Mouse (Mus musculus): ENCODE measurements at regions not wholly inside any gene's neighbourhood (a gene's known extent, or its start where the extent isn't known, plus 50 kb on each side); places are given as distances from the start of the nearest gene placed in this dataset.

GRCm38 (mm10) chr14:25173281-25173680 is 285.7 kb upstream of the Zmiz1 start:
- in situ Hi-C loops (cut with MboI, MseI): no loop called here

GRCm38 (mm10) chr14:25173873-25174272 is 285.1 kb upstream of the Zmiz1 start:
- in situ Hi-C loops (cut with MboI, MseI): no loop called here

DNA sequence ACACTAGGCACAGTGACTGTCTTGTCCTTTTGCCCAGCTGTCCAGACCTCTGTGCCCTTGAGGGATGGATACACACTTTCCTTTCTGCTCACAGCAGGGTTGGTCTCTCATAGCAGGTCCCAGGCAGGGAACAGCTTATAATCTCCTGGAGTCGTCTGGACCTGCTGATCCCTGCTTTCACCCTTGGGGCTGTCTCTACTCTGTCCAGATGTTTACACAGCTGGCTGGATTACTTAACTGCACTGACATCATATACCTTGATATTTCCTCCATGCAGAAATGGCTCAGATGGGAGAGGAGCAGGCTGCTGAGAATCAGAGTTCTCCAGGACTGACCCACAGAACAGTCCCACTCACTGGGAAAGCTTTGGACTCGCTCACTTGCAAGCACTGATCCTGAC is 284.6 kb upstream of the Zmiz1 start:
- in situ Hi-C loops (cut with MboI, MseI): no loop called here

- in situ Hi-C loops (cut with MboI, MseI): no loop called here
Measured at GRCm38 (mm10) chr14:25176206-25176605, 282.8 kb upstream of the Zmiz1 start.

GRCm38 (mm10) chr14:25180126-25180525 is 278.9 kb upstream of the Zmiz1 start:
- in situ Hi-C loops (cut with MboI, MseI): no loop called here

DNA sequence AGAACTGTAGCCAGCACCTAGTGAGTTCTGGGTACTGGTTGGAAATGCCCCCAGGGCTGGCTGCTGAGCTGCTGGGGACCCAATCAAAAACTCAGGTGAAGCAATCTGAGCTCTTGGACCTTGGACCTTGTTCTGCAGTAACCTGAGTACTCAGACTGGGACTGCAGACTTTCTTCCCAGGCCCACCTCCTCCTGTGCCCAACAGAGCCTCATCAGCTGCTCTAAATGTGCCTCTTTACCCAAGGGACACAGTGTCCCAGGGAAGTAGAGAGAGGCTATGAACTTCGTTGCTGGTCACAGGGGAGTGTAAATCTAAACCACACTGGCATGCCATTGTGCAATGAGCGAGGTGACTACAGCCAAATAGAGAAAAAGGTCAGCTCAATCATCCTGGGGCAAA is 277.6 kb upstream of the Zmiz1 start:
- in situ Hi-C loops (cut with MboI, MseI): no loop called here

- in situ Hi-C loops (cut with MboI, MseI): no loop called here
Measured at GRCm38 (mm10) chr14:25184042-25184441, 274.9 kb upstream of the Zmiz1 start.

GRCm38 (mm10) chr14:25184875-25185274 is 274.1 kb upstream of the Zmiz1 start:
- in situ Hi-C loops (cut with MboI, MseI): loop anchor here (5.0 kb wide), 1 partner anchor 272 kb away; the partner anchor contains the start of gene Zmiz1

DNA sequence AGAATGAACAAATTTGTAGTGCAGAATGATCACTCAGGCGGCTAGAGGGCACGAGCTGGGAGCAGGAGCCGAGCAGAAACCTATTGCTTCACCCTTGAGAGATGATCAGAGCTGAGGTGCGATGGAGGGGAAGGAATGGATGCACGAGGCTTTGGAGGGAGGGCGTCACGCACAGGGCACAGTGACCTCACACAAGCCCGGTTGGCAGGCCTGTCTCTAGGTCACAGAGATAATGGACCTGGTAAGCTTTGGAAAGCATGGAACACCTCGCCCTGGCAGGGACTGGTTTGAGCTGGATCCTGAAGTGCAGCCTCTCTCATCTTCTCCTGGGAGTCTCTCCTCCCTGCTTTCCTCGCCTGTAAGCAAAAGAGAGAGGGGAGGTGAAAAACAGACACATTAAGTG is 273.4 kb upstream of the Zmiz1 start:
- in situ Hi-C loops (cut with MboI, MseI): loop anchor here (5.0 kb wide), 1 partner anchor 272 kb away; the partner anchor contains the start of gene Zmiz1

DNA sequence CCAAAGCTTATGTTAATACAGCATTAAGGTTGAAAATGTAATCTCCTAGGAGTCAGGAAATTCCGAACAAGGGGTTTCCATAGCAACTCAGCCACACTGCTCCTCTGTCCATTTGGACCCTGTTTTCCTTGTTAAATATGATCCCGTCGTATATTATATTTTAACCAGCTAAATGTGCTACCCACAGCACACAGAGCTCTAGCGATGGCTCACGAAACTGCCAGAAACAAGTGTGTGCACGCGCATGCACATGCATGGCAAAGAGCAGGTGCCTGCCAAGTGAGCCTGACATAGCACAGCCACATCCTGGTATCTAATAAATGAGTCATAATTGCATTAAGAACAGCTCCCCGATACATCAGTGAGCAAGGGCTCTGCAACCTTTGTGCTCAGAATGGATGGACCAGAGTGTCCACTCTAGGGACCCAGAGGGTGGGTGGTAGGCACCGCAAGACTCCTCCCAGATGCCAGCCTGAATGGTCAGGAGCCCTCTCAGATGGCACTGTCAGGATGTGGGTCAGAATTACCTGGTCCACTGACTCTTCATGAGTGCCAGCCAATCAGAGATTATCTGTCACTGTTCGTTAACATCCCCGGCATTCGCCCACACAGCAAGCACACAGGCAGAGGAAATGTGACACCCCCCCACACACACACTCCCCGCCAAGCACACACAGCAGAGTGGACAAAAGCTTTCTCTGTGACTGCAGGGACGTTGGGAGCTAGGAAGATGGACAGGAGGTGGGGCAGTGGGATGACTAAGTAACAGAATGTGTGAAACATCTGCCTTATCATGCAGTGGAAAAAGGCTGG is 272.8 kb upstream of the Zmiz1 start:
- in situ Hi-C loops (cut with MboI, MseI): loop anchor here (5.0 kb wide), 1 partner anchor 271 kb away; the partner anchor contains the start of gene Zmiz1

GRCm38 (mm10) chr14:25187715-25188114 is 271.3 kb upstream of the Zmiz1 start:
- in situ Hi-C loops (cut with MboI, MseI): loop anchor here (5.0 kb wide), 1 partner anchor 270 kb away; the partner anchor contains the start of gene Zmiz1

- in situ Hi-C loops (cut with MboI, MseI): loop anchor here (5.0 kb wide), 1 partner anchor 268 kb away; the partner anchor contains the start of gene Zmiz1
Measured at GRCm38 (mm10) chr14:25189256-25189655, 269.7 kb upstream of the Zmiz1 start.

DNA sequence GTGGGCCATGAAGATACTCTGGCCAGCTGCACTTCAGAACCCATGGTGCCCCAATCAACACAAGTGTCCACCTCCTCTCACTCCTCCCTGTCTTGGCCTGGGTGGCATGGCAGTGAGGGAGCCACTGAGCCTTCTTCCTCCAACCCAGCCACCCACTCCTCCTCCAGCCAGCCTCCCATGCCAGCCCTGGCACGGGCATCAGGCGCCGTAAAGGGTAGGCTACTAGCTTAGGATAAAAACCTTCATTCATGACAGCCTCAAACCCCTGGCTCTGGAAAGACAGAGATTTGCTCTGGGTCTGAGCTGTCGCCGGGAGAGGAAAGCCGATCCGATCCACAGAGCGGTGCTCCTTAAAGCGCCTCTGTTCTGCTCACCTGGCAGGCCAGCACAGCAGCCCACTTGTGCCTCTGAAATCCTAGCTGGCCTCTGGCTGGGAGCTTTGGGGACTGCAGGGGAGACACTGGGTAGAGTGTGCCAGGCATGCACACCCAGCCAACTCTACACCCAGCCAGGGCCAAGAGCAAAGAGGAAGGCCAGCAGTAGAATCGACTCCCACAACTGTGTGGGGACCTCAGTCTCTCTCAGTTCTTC is 268.2 kb upstream of the Zmiz1 start:
- in situ Hi-C loops (cut with MboI, MseI): no loop called here

- in situ Hi-C loops (cut with MboI, MseI): no loop called here
Measured at GRCm38 (mm10) chr14:25196820-25197219, 262.2 kb upstream of the Zmiz1 start.

- in situ Hi-C loops (cut with MboI, MseI): no loop called here
Measured at GRCm38 (mm10) chr14:25199900-25200299, 259.1 kb upstream of the Zmiz1 start.

DNA sequence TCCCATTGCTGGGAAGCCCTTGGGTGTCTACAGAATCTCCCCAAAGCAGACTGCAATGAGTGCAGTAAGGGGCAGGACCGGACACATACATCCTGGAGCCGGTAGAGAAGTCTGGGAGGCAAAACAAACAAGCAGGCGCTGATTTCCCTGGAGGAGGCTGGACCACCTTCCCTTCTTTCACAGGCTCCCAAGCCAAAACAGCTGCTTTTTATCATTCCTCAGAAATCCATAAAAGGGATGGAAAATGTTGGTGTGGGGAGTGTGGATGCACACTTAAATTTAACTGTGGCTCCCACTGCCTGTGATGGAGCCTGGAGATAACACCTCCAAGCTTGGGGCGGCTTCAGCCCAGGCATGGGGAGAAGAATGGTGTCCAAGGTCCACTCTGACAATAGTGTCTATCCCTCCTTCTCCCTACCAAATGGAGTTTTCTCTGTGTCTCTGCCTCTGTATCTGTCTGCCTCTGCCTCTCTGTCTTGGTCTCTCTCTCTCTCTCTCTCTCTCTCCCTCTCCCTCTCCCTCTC is 258.3 kb upstream of the Zmiz1 start:
- in situ Hi-C loops (cut with MboI, MseI): no loop called here

DNA sequence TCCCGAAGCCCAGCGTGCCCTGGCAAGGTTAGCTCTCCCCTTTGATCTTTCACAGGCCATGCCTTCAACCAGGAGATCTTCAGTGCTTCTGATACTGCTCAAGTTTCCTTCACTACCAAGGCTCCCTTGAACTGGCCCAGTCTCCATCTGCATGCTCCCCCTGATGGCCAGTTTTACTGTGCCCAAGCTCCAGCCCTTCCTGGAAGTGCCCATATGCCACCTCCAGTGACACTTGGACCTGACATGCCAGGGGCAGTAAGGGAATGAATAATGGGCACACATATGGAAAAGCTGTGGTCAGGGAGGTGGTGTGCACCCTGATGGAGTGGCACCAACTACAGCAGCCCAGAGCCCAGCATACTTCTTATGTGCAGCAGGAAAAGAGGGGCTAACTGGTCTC is 256.7 kb upstream of the Zmiz1 start:
- in situ Hi-C loops (cut with MboI, MseI): no loop called here

- in situ Hi-C loops (cut with MboI, MseI): no loop called here
Measured at GRCm38 (mm10) chr14:25204091-25204490, 254.9 kb upstream of the Zmiz1 start.

DNA sequence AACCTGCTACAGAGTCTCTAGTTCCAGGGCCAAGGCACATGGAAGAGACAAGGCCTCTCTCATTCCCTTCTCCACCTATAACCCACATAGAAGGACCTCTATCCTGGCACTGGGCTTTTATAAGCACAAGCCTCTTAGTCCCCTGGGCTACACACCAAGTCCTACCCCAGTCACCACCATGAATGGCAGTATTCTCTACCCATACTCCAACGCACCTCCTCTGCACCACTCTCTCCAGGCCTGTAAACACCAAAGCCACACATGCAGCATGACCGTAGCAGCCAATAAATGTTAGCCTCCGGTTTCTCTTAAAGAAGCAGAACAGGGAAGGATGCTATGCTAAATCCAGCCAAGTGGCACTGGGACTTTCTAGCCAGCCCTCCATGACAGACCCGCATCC is 252.1 kb upstream of the Zmiz1 start:
- in situ Hi-C loops (cut with MboI, MseI): no loop called here

- in situ Hi-C loops (cut with MboI, MseI): no loop called here
Measured at GRCm38 (mm10) chr14:25207422-25207821, 251.6 kb upstream of the Zmiz1 start.

GRCm38 (mm10) chr14:25208221-25209056 is 250.5 kb upstream of the Zmiz1 start:
- in situ Hi-C loops (cut with MboI, MseI): no loop called here

DNA sequence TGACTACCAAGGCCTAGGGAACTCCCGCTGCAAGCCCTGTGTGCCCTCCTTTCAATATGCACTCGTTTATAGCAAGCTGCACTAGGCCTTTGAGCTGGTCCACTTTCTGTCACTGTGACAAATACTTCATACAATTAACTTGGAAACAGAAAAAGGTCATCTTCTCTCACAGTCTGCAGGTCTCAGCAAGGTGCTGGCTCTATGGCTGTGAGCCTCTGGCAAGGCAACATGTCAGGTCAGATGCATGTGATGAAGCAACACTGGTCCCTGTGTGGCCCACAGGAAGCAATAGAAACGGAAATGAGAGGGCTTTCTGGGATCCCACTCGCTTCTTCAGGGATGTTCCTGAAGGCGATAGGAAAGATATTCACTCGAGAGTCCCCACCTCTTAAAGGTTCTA is 245.9 kb upstream of the Zmiz1 start:
- in situ Hi-C loops (cut with MboI, MseI): no loop called here

Measured in T-helper 1 cell (primary cell).